Mouse (Mus musculus) intestine, postnatal 0 days (tissue): ENCODE data around the gene Mvp. TPM values are rescaled to one million over a fixed set of nuclear protein-coding genes. Genes with fewer than 3 reads are reported as not detected.

Source experiments
- ATAC-seq: fragments of 200-750 bp; cut with Nextera tagmentation; 2 replicates; pipeline ENCODE4 v1.8.0; 2017; ENCODE audit warnings: mild to moderate bottlenecking, moderate TSS enrichment, moderate library complexity
- H3K27ac ChIP-seq: fragments of 300-500 bp; sonication (generic); 2 replicates; pipeline ENCODE4 v1.5.1; 2014; ENCODE audit warnings: mild to moderate bottlenecking, low read depth, low read length, moderate library complexity
- H3K27me3 ChIP-seq: fragments of 300-500 bp; sonication (generic); replicated peaks from 2 replicates; pipeline ENCODE4 v1.6.1; 2014; ENCODE audit warnings: low read length, mixed read lengths; ENCODE audit not compliant: control insufficient read depth, insufficient read depth
- H3K36me3 ChIP-seq: fragments of 300-500 bp; sonication (generic); 2 replicates; pipeline ENCODE4 v1.6.1; 2014; ENCODE audit warnings: mild to moderate bottlenecking, moderate library complexity; ENCODE audit not compliant: control insufficient read depth, insufficient read depth
- H3K4me1 ChIP-seq: fragments of 300-500 bp; sonication (generic); replicated peaks from 2 replicates; pipeline ENCODE4 v1.6.1; 2014; ENCODE audit warnings: antibody characterized with exemption, low read length, mixed read lengths; ENCODE audit not compliant: control insufficient read depth, insufficient read depth
- H3K4me2 ChIP-seq: fragments of 300-500 bp; sonication (generic); replicated peaks from 2 replicates; pipeline ENCODE4 v1.6.1; 2014; ENCODE audit warnings: low read depth, mild to moderate bottlenecking, moderate library complexity
- H3K4me3 ChIP-seq: fragments of 300-500 bp; sonication (generic); 2 replicates; pipeline ENCODE4 v1.5.1; 2014; ENCODE audit warnings: low read depth, low read length
- H3K9ac ChIP-seq: fragments of 300-500 bp; sonication (generic); 2 replicates; pipeline ENCODE4 v1.6.1; 2014; ENCODE audit warnings: mild to moderate bottlenecking, low read depth, low read length
- H3K9me3 ChIP-seq: fragments of 300-500 bp; sonication (generic); 2 replicates; pipeline ENCODE4 v1.6.1; 2016; ENCODE audit warnings: mixed run types; ENCODE audit not compliant: control insufficient read depth
- CTCF ChIP-seq: sonication (generic); IDR thresholded peaks from 2 replicates; pipeline ENCODE4 v1.5.1; 2016; ENCODE audit warnings: low read depth, mild to moderate bottlenecking, control low read depth, antibody characterized with exemption, moderate library complexity
- WGBS: fragments of 180-500 bp; shearing (Covaris S2); extraction: QIAGEN DNeasy Blood & Tissue Kit; methylation state at CpG from one replicate; pipeline ENCODE4 v1.1.7; 2014; 5-methylcytosine and 5-hydroxymethylcytosine counted together
- polyA plus RNA-seq: library from polyadenylated mRNA; unstranded; fragments of >200 nt; fragmentation: Nextera tagmentation; extraction: Ambion mirVana; gene quantifications from 2 replicates; pipeline ENCODE4 v1.2.1, GENCODE M21; 2015

Mvp gene
- polyA plus RNA-seq, 1 experiment from 2014 or later: 79.8 TPM

DNA sequence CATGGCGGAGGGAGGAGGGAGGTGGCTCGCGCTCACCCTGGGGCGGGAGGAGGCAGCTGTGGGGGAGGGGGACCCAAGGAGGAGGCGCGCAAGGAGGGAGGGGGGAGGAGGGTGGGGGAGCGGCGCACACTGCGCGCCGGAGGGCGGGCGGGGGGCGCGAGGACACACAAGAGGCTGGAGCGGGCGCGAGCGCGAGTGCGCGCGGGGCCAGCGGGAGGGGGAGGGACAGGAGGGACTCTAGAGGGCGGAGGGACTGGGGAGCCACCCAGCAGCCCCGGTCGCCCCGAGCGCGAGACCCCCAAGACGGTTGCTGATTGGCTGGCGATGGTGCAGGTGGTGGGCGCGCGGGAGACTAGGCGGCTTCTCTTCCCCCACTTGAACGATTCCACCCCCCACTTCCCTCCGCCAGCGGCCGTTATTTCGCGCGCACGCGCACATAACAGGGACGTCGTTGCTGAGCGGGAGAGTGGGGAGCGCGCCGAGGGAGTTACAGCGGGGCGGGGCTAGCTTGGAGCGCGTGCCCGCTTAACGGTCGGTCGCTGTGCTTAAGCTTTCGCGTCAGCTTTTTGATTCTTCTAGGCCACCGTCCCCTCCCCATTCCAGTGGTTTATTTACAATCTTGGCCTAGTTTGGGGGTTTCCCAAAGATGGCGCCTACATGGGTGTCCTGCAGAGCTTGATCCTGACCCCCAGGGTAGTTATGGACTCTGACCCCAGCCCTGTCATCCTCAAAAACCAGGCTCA, 12.7 kb upstream of the Mvp start, which contains the start of gene Maz:
Gene Maz (minus strand): TSS at position 54 of the 743 bp plus-strand sequence.
- no peak for TF ChIP-seq CTCF
- ATAC-seq: peak; percentile 85
- Histone ChIP-seq H3K27me3 (no peaks in the 10 kb centered on the region), H3K4me3 (peak within 1 kb of the TSS; percentile 79), H3K9ac (peak within 1 kb of the TSS; percentile 78), H3K9me3 (no peaks in the 10 kb centered on the region), H3K4me1 (peaks cover 6% of the 10 kb centered on the region; the same call in 1 of the 2 replicates), H3K4me2 (peak within 1 kb of the TSS; percentile 90), H3K36me3 (peaks cover 45% of the 10 kb centered on the region), H3K27ac (peak within 1 kb of the TSS; percentile 96)
- under 1% methylated on average over 51 of the region's 63 CpGs for whole genome bisulfite sequencing

DNA sequence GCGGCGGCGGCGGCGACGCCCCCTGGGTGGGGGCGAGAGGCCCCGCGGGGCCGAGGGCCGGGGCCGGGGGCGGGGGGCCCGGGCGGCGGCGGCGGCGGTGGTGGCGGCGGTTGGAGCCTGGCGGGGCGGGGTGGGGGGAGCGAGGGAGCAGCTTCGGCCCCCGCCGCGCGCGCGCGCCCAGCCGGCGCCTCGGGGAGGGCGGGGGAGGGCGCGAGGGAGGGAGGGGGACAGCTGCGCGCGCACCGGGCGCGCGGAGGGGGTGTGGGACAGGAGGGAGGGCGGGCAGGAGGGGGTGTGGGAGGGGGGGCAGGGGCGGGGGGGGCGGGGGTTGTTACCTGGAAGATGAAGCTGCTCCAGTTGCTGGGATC, 12.2 kb upstream of the Mvp start:
- WGBS: 0% methylated on average over 5 of the region's 48 CpGs
- ATAC-seq: peak; percentile 34
- Histone ChIP-seq H3K4me2 (peak overlapping the region; percentile 90), H3K27ac (peak overlapping the region; percentile 96), H3K4me3 (peak overlapping the region; percentile 79), H3K9me3 (no peaks in the 10 kb centered on the region), H3K36me3 (peaks cover 41% of the 10 kb centered on the region), H3K4me1 (peaks cover 10% of the 10 kb centered on the region; the same call in 1 of the 2 replicates), H3K27me3 (no peaks in the 10 kb centered on the region), H3K9ac (peak overlapping the region; percentile 78)
- no peak for TF ChIP-seq CTCF

DNA sequence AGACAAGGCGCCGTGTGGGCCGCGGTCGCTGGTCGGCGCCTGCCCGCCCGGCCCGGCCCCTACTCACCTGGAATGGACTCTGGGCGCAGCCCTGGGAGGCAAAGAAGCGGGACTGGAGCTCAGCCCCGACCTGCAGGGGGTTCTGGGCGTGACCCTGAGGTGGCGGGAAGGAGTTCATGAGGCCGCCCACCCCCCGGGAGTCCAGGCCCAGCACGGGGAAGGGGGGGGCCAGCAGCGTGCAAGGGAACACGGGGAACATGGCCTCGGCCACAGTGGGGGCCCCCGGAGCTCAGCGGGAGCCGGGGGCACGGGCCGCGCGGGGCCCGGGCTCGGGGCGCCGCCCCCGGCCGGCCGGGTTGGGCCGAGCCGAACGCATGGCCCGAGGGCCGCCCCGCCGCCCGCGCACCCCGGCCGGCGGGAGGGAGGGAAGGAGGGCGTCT, 11.8 kb upstream of the Mvp start:
- no peaks in the 10 kb centered on the region for H3K9me3 ChIP-seq
- H3K27me3 ChIP-seq: no peaks in the 10 kb centered on the region
- no peak for TF ChIP-seq CTCF
- peak overlapping the region; percentile 90 for H3K4me2 ChIP-seq
- WGBS: under 1% methylated on average over 36 of the region's 48 CpGs
- peak; percentile 47 for ATAC-seq
- H3K4me1 ChIP-seq: peaks cover 14% of the 10 kb centered on the region; the same call in 1 of the 2 replicates
- peak overlapping the region; percentile 78 for H3K9ac ChIP-seq
- H3K36me3 ChIP-seq: peaks cover 37% of the 10 kb centered on the region
- H3K27ac ChIP-seq: peak overlapping the region; percentile 96
- peak overlapping the region; percentile 79 for H3K4me3 ChIP-seq

DNA sequence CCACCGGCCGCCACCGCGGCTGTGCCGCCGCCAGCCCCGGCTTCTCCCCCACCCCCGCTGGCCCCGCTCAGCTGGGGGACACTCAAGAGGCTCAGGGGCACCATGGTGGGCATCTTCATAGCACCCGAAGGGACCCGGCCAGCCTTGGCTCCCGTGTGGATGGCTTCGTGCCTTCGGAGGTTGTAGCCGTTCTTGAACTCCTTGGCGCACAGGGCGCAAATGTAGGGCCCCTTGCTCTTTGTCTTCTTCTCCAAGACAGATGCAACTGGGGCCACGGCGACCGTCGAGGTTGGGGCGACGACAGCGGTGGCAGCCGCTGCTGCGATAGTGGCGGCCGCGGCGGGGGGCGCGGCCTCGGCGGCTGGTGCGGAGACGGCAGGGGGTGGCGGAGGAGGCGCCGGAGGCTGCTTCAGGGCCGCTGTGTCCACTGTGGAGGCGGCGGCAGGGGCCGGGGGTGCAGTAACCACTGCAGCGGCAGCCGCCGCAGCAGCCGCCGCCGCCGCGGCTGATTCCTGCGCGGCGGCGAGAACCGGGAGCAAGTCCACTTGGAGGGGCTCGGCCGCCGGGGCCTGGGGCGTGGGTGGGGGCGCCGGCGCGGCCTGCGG, 11.2 kb upstream of the Mvp start:
- WGBS: under 1% methylated on average over 61 of the region's 65 CpGs
- peak overlapping the region; percentile 79 for H3K4me3 ChIP-seq
- H3K9ac ChIP-seq: peak overlapping the region; percentile 78
- no peaks in the 10 kb centered on the region for H3K9me3 ChIP-seq
- H3K36me3 ChIP-seq: peaks cover 34% of the 10 kb centered on the region
- TF ChIP-seq CTCF: no peak
- peak; percentile 3; the same call in 1 of the 2 replicates for ATAC-seq
- peak overlapping the region; percentile 90 for H3K4me2 ChIP-seq
- peaks cover 15% of the 10 kb centered on the region; the same call in 1 of the 2 replicates for H3K4me1 ChIP-seq
- H3K27ac ChIP-seq: peak overlapping the region; percentile 96
- H3K27me3 ChIP-seq: no peaks in the 10 kb centered on the region

DNA sequence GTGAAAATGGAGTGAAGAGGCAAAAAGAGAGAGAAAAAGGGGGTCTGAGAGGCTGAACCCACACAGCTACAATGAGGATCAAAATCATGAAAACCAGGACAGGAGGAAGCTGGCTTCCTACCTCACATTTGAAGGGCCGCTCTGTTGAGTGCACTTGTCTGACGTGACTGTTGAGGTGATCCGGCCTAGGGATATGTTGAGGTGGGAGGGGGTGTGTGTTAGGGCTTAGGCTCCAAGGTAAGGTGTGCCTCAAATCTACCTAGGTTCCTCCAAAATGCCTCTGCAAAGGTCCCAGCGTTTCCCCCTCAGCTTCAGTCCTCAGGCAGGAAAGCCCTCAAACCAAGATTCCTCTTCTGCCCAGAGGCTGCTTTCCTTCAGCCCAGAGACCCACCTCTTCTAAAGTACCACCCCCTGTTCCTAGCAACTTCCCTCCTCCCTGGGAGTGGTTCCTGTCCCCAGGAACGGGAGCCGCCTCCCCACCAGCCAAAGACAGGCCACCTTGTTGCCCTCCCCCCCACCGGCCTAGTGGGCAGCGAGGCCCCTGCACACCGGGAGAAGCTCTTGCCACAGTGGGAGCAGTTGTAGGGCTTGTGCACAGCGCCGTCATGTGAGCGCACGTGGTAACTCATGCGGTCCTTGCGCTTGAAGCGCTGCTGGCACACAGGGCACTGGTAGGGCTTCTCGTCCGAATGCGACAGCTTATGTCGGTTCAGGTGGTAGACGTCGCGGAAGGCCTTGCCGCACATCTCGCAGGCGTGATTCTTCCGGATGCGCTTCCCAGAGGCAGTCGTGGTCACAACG, 10.5 kb upstream of the Mvp start:
- Histone ChIP-seq H3K9me3 (no peaks in the 10 kb centered on the region), H3K4me1 (peaks cover 15% of the 10 kb centered on the region; the same call in 1 of the 2 replicates), H3K9ac (peak overlapping the region; percentile 78), H3K4me3 (peak overlapping the region; percentile 79), H3K27ac (peak overlapping the region; percentile 96), H3K36me3 (peaks cover 28% of the 10 kb centered on the region), H3K27me3 (no peaks in the 10 kb centered on the region), H3K4me2 (peak overlapping the region; percentile 90)
- peak; percentile 93 for TF ChIP-seq CTCF
- 2% methylated on average over 30 of the region's 30 CpGs for WGBS
- peak; percentile 28 for ATAC-seq
